Mouse (Mus musculus) stomach, postnatal 0 days (tissue): ENCODE data around the gene Arpin.

Source experiments
- CTCF ChIP-seq: IDR thresholded peaks from 2 replicates; pipeline ENCODE4 v1.5.1; 2016; ENCODE audit warnings: antibody characterized with exemption, low read depth, mild to moderate bottlenecking, moderate library complexity
- EP300 ChIP-seq: optimal IDR thresholded peaks from 2 replicates; pipeline ENCODE3; 2016; ENCODE audit warnings: antibody characterized with exemption

DNA sequence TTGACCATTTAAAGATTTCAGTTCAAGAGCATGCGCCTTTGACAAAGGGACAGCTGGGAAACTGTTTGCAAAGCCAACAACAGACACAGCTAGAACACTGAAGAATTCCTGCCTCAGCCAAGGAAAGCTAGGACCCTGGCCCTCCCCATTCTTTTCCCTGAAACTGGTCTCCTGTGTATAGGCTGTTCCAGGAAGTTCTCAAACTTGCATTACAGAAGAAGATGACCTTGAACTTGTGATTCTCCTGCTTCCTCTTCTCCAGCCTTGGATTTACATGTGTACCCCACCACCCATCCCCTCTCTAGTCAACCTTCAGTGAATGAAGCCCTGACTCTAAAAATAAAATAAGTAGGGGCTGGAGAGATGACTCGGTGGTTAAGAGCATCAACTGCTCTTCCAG lies 40.2 kb upstream of the Arpin start:
- no peak for TF ChIP-seq CTCF
- TF ChIP-seq EP300, result no peak
